Mouse (Mus musculus) midbrain, embryonic 11.5 days (tissue): ENCODE data around the gene Clec4f. TPM values are rescaled to one million over a fixed set of nuclear protein-coding genes. Genes with fewer than 3 reads are reported as not detected.
A peak's percentile ranks its signal among the peaks of the same experiment; 100 is the strongest.

Source experiments
- ATAC-seq: fragments of 200-750 bp; cut with Nextera tagmentation; 2 replicates; pipeline ENCODE4 v1.8.0; 2017; ENCODE audit warnings: moderate TSS enrichment, moderate library complexity; ENCODE audit not compliant: low FRiP score
- DNase-seq: peaks from one replicate; pipeline ENCODE4 v3.0.0; 2015; ENCODE audit warnings: low spot score; ENCODE audit errors: missing footprints
- H3K27ac ChIP-seq: fragments of 300-500 bp; sonication (generic); 2 replicates; pipeline ENCODE4 v1.5.1; 2014; ENCODE audit warnings: low read depth, low read length
- H3K27me3 ChIP-seq: fragments of 300-500 bp; sonication (generic); 2 replicates; pipeline ENCODE4 v1.6.1; 2014; ENCODE audit warnings: mild to moderate bottlenecking, low read length, moderate library complexity, mixed read lengths; ENCODE audit not compliant: control insufficient read depth, insufficient read depth
- H3K36me3 ChIP-seq: fragments of 300-500 bp; sonication (generic); 2 replicates; pipeline ENCODE4 v1.6.1; 2014; ENCODE audit warnings: mild to moderate bottlenecking, low read length, moderate library complexity, mixed read lengths; ENCODE audit not compliant: control insufficient read depth, insufficient read depth
- H3K4me1 ChIP-seq: fragments of 300-500 bp; sonication (generic); 2 replicates; pipeline ENCODE4 v1.6.1; 2014; ENCODE audit warnings: low read length; ENCODE audit not compliant: control insufficient read depth, insufficient read depth
- H3K4me2 ChIP-seq: fragments of 300-500 bp; sonication (generic); 2 replicates; pipeline ENCODE4 v1.6.1; 2014; ENCODE audit warnings: mild to moderate bottlenecking, moderate library complexity
- H3K4me3 ChIP-seq: fragments of 300-500 bp; sonication (generic); 2 replicates; pipeline ENCODE4 v1.5.1; 2014; ENCODE audit warnings: low read depth, low read length
- H3K9ac ChIP-seq: fragments of 300-500 bp; sonication (generic); 2 replicates; pipeline ENCODE4 v1.6.1; 2014; ENCODE audit warnings: low read length
- H3K9me3 ChIP-seq: fragments of 300-500 bp; sonication (generic); 2 replicates; pipeline ENCODE4 v1.6.1; 2016; ENCODE audit warnings: low read length; ENCODE audit not compliant: control insufficient read depth
- WGBS: fragments of 180-500 bp; shearing (Covaris S2); extraction: QIAGEN DNeasy Blood & Tissue Kit; methylation state at CpG from one replicate; pipeline ENCODE4 v1.1.7; 2014; 5-methylcytosine and 5-hydroxymethylcytosine counted together
- polyA plus RNA-seq: library from polyadenylated mRNA; unstranded; fragments of >200 nt; fragmentation: Nextera tagmentation; extraction: Ambion mirVana; gene quantifications from 2 replicates; pipeline ENCODE4 v1.2.1, GENCODE M21; 2014

Gene Clec4f
- polyA plus RNA-seq, 1 experiment from 2014 or later = not detected

- no peak overlapping the region for H3K4me2 ChIP-seq
- 86% methylated on average over 5 of the region's 5 CpGs for WGBS
- no peaks in the 10 kb centered on the region for H3K4me1 ChIP-seq
- no peaks in the 10 kb centered on the region for H3K36me3 ChIP-seq
- no peak overlapping the region for H3K4me3 ChIP-seq
- no peaks in the 10 kb centered on the region for H3K9me3 ChIP-seq
- no peak for ATAC-seq
- no peaks in the 10 kb centered on the region; the same call in 1 of the 2 replicates for H3K27me3 ChIP-seq
- H3K9ac ChIP-seq = no peak overlapping the region
- H3K27ac ChIP-seq = no peak overlapping the region
- DNase-seq = peak; percentile 4
Observed at GRCm38 (mm10) chr6:83616512-83616911, 39.5 kb downstream of the Clec4f start.

GRCm38 (mm10) chr6:83614469-83614868 lies 41.5 kb downstream of the Clec4f start:
- no peak for DNase-seq
- Histone ChIP-seq H3K9ac (no peak overlapping the region), H3K4me1 (no peaks in the 10 kb centered on the region), H3K9me3 (no peaks in the 10 kb centered on the region), H3K27me3 (no peaks in the 10 kb centered on the region; the same call in 1 of the 2 replicates), H3K36me3 (no peaks in the 10 kb centered on the region), H3K27ac (no peak overlapping the region), H3K4me2 (no peak overlapping the region), H3K4me3 (no peak overlapping the region)
- WGBS = 91% methylated on average over 4 of the region's 4 CpGs
- no peak for ATAC-seq

DNA sequence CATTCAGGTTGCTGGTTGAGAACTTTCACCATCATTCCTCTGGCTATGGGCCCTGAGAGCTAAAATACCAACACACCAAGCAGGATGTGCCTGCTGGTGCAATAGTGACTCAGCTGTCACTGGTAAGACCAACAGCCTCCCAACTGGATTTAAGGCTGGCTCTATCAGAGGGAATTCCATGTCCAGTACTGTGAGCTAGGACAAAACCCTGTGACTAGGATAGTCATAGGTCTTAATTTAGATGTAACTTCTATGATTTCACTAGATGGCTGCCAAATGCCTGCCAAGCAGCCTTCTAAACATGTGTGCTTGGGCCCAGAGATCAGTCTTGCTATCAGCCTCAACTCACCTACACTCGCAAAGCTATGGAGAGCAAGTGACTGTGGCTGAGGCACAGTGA lies 43.0 kb downstream of the Clec4f start:
- Histone ChIP-seq H3K27ac (no peak overlapping the region), H3K9ac (no peak overlapping the region), H3K4me1 (no peaks in the 10 kb centered on the region), H3K36me3 (no peaks in the 10 kb centered on the region), H3K9me3 (no peaks in the 10 kb centered on the region), H3K4me2 (no peak overlapping the region), H3K27me3 (no peaks in the 10 kb centered on the region; the same call in 1 of the 2 replicates), H3K4me3 (no peak overlapping the region)
- ATAC-seq = no peak
- WGBS = 91% methylated on average over 1 of the region's 1 CpGs
- no peak for DNase-seq

GRCm38 (mm10) chr6:83599636-83600174 lies 56.3 kb downstream of the Clec4f start:
- DNase-seq = no peak
- no peak for ATAC-seq
- no peak overlapping the region for H3K4me3 ChIP-seq
- no peaks in the 10 kb centered on the region for H3K9me3 ChIP-seq
- 88% methylated on average over 6 of the region's 6 CpGs for WGBS
- H3K4me2 ChIP-seq = no peak overlapping the region
- no peak overlapping the region for H3K27ac ChIP-seq
- H3K9ac ChIP-seq = no peak overlapping the region
- no peaks in the 10 kb centered on the region for H3K36me3 ChIP-seq
- H3K27me3 ChIP-seq = no peaks in the 10 kb centered on the region
- H3K4me1 ChIP-seq = no peaks in the 10 kb centered on the region

DNA sequence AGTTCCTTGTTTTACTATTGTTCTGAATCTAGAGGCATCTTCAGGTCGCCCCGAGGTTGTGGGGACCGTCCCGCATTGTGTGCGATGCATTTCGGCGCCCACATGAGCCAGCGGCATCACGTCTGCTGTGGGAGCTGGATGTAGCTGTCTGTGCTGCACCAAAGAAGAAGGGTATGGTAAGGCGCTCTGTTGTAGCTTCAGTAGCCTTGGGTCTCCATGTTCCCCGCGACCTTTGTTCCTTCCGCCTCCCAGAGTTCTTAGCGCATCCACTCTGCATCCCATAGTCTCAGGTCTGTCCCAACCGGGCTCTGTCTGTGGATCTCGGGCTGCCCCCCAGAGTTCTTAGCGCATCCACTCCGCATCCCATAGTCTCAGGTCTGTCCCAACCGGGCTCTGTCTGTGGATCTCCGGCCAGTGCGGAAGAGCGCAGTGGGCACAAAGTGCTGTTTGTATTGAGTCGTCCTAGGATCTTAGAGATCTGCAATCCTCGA lies 56.9 kb downstream of the Clec4f start:
- ATAC-seq (peak; percentile 66; the same call in 1 of the 2 replicates), DNase-seq (no peak)
- peak overlapping the region; percentile 63 for H3K9ac ChIP-seq
- H3K4me2 ChIP-seq = peak overlapping the region; percentile 49
- H3K36me3 ChIP-seq = no peaks in the 10 kb centered on the region
- 41% methylated on average over 24 of the region's 24 CpGs for WGBS
- H3K9me3 ChIP-seq = no peaks in the 10 kb centered on the region
- no peak overlapping the region for H3K27ac ChIP-seq
- H3K4me1 ChIP-seq = no peaks in the 10 kb centered on the region
- no peaks in the 10 kb centered on the region for H3K27me3 ChIP-seq
- H3K4me3 ChIP-seq = peak overlapping the region; percentile 28

GRCm38 (mm10) chr6:83598646-83599045 lies 57.3 kb downstream of the Clec4f start:
- Histone ChIP-seq H3K9ac (peak overlapping the region; percentile 63), H3K4me3 (peak overlapping the region; percentile 28), H3K4me1 (no peaks in the 10 kb centered on the region), H3K36me3 (no peaks in the 10 kb centered on the region), H3K9me3 (no peaks in the 10 kb centered on the region), H3K4me2 (peak overlapping the region; percentile 49), H3K27ac (no peak overlapping the region), H3K27me3 (no peaks in the 10 kb centered on the region)
- ATAC-seq (peak; percentile 67; the same call in 1 of the 2 replicates), DNase-seq (peak; percentile 94)
- 12% methylated on average over 9 of the region's 9 CpGs for WGBS

GRCm38 (mm10) chr6:83597988-83598387 lies 58.0 kb downstream of the Clec4f start:
- Histone ChIP-seq H3K9me3 (no peaks in the 10 kb centered on the region), H3K9ac (no peak overlapping the region), H3K27me3 (no peaks in the 10 kb centered on the region), H3K4me2 (no peak overlapping the region), H3K4me1 (no peaks in the 10 kb centered on the region), H3K4me3 (no peak overlapping the region), H3K27ac (no peak overlapping the region), H3K36me3 (no peaks in the 10 kb centered on the region)
- ATAC-seq (no peak), DNase-seq (no peak)
- WGBS = 73% methylated on average over 3 of the region's 3 CpGs

GRCm38 (mm10) chr6:83595035-83595434 lies 61.0 kb downstream of the Clec4f start:
- Histone ChIP-seq H3K9ac (no peak overlapping the region), H3K27ac (no peak overlapping the region), H3K9me3 (no peaks in the 10 kb centered on the region), H3K4me1 (no peaks in the 10 kb centered on the region), H3K36me3 (no peaks in the 10 kb centered on the region), H3K27me3 (no peaks in the 10 kb centered on the region), H3K4me2 (no peak overlapping the region), H3K4me3 (no peak overlapping the region)
- DNase-seq = no peak
- ATAC-seq = no peak
- 87% methylated on average over 2 of the region's 2 CpGs for WGBS
